Mouse (Mus musculus) liver, postnatal 0 days (tissue): Measurements from ENCODE around the gene Pptc7.

Experiments used
- CTCF ChIP-seq: sonication (generic); IDR thresholded peaks from 2 replicates; pipeline ENCODE4 v1.5.1; 2016; ENCODE audit warnings: antibody characterized with exemption, low read depth
- EP300 ChIP-seq: IDR thresholded peaks from 2 replicates; pipeline ENCODE4 v1.6.1; 2016; ENCODE audit warnings: antibody characterized with exemption, low read depth, mild to moderate bottlenecking

- TF ChIP-seq CTCF (no peak), EP300 (no peak)
These were observed 36.6 kb upstream of the Pptc7 start for GRCm38 (mm10) chr5:122247529-122247928.
